Mouse (Mus musculus) macrophage (primary cell): ENCODE results near the gene Bcr. TPM values are rescaled to one million over a fixed set of nuclear protein-coding genes. Genes with fewer than 3 reads are reported as not detected.

Source experiments
- H3K27ac ChIP-seq: fragments of 350-480 bp; formaldehyde crosslinking; 2 replicates; pipeline ENCODE4 v1.9.0; 2021
- H3K36me3 ChIP-seq: fragments of 350-480 bp; formaldehyde crosslinking; 2 replicates; pipeline ENCODE4 v1.9.0; 2021; ENCODE audit errors: inconsistent target
- H3K4me3 ChIP-seq: fragments of 350-480 bp; formaldehyde crosslinking; 2 replicates; pipeline ENCODE4 v1.9.0; 2021; ENCODE audit errors: inconsistent target
- H3K79me2 ChIP-seq: fragments of 350-480 bp; formaldehyde crosslinking; 2 replicates; pipeline ENCODE4 v1.9.0; 2021; ENCODE audit errors: inconsistent target
- WGBS: methylation state at CpG from one replicate; pipeline ENCODE4 v1.1.7; 2026; ENCODE audit warnings: inconsistent platforms; ENCODE audit not compliant: missing documents; 5-methylcytosine and 5-hydroxymethylcytosine counted together
- polyA plus RNA-seq: library from polyadenylated mRNA; stranded (reverse); fragments of 250-400 nt; gene quantifications from 3 replicates; pipeline ENCODE4 v1.2.4, GENCODE M21; 2018; ENCODE audit warnings: inconsistent platforms

Bcr gene
- polyA plus RNA-seq, 1 experiment from 2014 or later, result 1.4 TPM

DNA sequence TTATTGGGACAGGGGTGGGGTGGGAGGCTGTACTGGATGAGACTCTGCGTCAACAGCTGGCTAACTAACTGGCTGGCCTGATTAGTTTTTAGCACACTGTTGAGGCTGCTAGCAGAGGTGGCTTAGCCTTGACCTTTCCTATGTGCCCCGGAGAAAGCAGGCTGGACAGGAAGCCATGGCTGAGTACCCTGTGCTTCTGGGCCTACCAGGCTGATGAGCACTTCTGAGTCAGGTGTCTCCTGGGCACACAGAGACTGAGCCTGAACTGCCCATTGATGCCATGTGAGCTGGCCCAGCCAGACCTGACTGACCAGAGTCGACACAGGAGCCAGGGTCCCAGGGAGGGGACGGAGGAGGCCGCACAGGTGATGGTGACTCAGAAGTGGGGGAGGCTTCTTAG lies 90.0 kb downstream of the Bcr start:
- Histone ChIP-seq H3K27ac (no peak overlapping the region), H3K36me3 (no peaks in the 10 kb centered on the region), H3K79me2 (no peaks in the 10 kb centered on the region), H3K4me3 (no peak overlapping the region)
- 96% methylated on average over 5 of the region's 5 CpGs for WGBS

DNA sequence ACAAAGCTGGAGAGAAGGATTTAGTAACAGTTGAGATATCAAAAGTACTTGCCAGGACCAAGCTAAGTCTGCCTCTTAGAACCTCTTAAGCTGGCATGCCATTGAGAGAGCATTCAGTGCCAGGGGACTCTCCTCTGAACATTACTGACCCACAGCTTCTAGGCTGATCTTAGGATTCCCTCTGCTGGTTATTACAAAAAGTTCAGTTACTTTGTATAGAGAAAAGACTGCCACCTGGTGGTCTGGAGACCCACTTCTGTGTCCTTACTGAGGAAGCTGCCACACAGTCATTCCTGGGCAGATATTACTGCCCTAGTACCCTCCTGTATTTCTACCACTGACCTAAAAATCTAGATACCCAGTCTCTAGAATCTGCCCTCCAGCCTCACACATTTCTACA lies 90.9 kb downstream of the Bcr start:
- Histone ChIP-seq H3K4me3 (no peak overlapping the region), H3K79me2 (no peaks in the 10 kb centered on the region), H3K27ac (no peak overlapping the region), H3K36me3 (no peaks in the 10 kb centered on the region)

DNA sequence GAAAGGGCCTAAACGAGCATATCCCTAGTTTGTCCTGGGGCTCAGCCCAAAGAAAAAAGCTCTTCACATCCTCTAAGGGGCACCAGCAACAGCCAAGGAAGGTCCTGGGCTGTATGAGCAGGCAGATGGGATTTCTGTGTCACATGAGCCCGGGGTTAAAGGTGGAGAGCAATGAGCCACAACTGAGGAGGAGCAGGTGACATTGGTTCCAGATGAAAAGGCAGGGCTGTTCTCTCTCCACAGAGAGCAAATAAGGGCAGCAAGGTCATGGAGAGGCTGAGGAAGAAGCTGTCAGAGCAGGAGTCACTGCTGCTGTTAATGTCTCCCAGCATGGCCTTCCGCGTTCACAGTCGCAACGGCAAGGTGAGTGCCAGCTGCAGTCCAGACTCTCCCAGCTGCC lies 96.4 kb downstream of the Bcr start:
- WGBS, result 94% methylated on average over 6 of the region's 6 CpGs

DNA sequence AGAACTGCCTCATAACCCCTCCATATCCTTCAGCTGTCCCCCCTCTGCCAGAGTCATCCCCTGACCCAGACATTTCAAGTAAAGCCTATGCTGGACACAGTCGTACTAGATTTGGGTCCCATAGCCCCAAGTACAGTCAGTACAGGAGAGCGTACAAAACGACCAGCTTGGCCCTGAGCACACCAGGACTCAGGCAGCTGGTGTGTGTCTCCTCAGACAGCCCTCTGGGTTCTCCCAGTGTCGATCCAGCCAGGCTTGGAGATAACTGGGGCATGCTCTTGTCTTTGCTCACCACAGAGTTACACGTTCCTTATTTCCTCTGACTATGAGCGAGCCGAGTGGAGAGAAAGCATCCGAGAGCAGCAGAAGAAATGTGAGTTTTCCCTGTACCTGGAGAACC lies 97.3 kb downstream of the Bcr start:
- WGBS, result 94% methylated on average over 8 of the region's 8 CpGs
- H3K4me3 ChIP-seq, result no peak overlapping the region

More for the DNA sequence above, 96.4 kb downstream of the Bcr start:
- H3K4me3 ChIP-seq, result no peak overlapping the region
- H3K36me3 ChIP-seq, result no peaks in the 10 kb centered on the region
- no peaks in the 10 kb centered on the region for H3K79me2 ChIP-seq
- no peak overlapping the region for H3K27ac ChIP-seq

DNA sequence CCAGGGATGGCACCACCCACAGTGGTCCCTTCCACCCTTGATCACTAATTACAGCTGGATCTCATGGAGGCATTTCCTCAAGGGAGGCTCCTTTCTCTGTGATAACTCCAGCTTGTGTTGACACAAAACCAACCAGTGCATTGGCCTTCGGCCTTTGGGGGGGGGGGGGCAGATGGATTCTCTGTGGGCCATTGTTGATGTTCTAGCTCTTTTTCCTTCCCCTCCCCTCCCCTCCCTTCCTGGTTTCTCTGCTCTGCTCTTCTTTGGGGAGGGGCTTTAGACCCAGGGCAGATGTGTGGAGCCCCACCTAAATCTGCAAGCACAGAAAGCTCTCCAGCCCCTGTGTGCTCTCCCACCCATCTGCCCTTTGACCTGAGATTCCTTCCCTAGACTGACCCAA lies 98.0 kb downstream of the Bcr start:
- no peak overlapping the region for H3K27ac ChIP-seq
- H3K79me2 ChIP-seq, result no peaks in the 10 kb centered on the region
- 100% methylated on average over 1 of the region's 1 CpGs for WGBS
- H3K4me3 ChIP-seq, result no peak overlapping the region
- H3K36me3 ChIP-seq, result no peaks in the 10 kb centered on the region

More for the DNA sequence above, 97.3 kb downstream of the Bcr start:
- Histone ChIP-seq H3K79me2 (no peaks in the 10 kb centered on the region), H3K27ac (no peak overlapping the region), H3K36me3 (no peaks in the 10 kb centered on the region)

DNA sequence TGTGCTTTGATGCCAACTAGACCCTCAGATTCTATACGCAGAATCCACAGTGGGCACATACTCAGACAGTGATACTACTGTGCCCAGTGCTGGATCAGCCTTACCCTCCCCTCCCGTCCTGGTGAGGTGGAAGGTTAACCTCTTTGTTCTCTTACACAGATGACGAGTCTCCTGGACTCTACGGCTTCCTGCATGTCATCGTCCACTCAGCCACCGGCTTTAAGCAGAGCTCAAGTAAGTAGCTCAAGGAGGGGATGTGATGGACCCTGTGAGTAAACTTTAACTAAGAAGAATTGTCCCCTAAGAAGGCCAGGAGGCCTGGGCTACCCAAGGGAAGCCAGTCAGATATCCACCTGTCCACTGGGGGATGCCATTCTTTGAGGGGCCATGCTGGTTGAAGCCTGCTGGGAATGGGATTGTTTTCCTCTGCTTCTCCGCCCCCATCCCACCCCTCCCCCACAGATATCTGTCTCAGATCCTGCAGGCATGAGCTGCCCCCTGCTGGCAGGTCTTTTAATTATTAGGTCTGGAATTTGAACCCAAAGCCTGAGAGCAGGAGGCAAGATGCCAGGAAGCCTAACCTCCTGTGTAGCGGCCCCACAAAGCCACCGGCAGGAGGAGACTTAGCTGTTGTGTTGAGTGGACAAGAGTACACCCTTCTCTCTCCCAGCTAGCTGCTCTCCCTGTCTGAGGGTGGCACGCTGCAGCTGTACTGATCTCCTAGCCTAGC lies 99.9 kb downstream of the Bcr start:
- no peak overlapping the region for H3K4me3 ChIP-seq
- no peaks in the 10 kb centered on the region for H3K36me3 ChIP-seq
- WGBS, result 91% methylated on average over 10 of the region's 10 CpGs
- H3K79me2 ChIP-seq, result no peaks in the 10 kb centered on the region
- no peak overlapping the region for H3K27ac ChIP-seq

GRCm38 (mm10) chr10:75165825-75166481 lies 105.6 kb downstream of the Bcr start:
- WGBS, result 70% methylated on average over 10 of the region's 10 CpGs
- no peak overlapping the region for H3K4me3 ChIP-seq
- no peaks in the 10 kb centered on the region for H3K79me2 ChIP-seq
- no peak overlapping the region for H3K27ac ChIP-seq
- H3K36me3 ChIP-seq, result no peaks in the 10 kb centered on the region

GRCm38 (mm10) chr10:75166601-75167000 lies 106.2 kb downstream of the Bcr start:
- H3K79me2 ChIP-seq, result no peaks in the 10 kb centered on the region
- H3K27ac ChIP-seq, result no peak overlapping the region
- no peak overlapping the region for H3K4me3 ChIP-seq
- WGBS, result 94% methylated on average over 4 of the region's 4 CpGs
- H3K36me3 ChIP-seq, result no peaks in the 10 kb centered on the region

DNA sequence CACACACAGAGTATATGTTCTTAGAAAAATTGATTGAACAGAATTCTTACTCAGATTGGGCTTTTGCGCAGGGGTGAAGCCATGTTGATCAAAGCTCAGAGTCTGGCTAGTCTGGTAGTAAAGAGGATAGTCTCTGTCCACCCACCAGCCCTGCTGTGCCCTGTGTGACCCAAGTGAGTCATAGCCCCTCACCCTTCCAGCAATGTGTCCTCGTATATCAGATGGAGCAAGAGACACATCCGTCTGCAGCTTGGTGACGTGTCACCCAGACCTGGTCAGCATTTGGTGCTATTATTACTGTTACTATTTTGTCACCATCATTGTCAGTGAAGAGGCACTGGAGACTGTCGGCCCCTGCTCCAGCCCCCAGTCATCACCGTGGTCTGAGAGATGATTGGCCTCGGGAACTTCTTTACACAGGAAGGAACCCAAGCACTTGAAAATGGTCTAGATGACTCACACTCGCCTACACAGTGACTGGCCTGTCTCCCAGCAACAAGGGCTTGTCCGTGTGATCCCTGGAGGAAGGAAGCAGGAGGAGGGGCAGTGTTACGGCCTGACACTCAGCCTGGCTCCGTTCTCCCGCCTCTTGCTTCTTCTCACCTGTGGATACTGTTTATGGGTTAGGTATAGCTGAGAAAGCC lies 109.9 kb downstream of the Bcr start:
- H3K36me3 ChIP-seq, result no peaks in the 10 kb centered on the region
- no peaks in the 10 kb centered on the region for H3K79me2 ChIP-seq
- 28% methylated on average over 12 of the region's 12 CpGs for WGBS
- H3K27ac ChIP-seq, result no peak overlapping the region
- H3K4me3 ChIP-seq, result no peak overlapping the region

- 99% methylated on average over 8 of the region's 8 CpGs for WGBS
- no peaks in the 10 kb centered on the region for H3K36me3 ChIP-seq
- no peaks in the 10 kb centered on the region for H3K79me2 ChIP-seq
- no peak overlapping the region for H3K4me3 ChIP-seq
- H3K27ac ChIP-seq, result no peak overlapping the region
Measured at GRCm38 (mm10) chr10:75173056-75173455, 112.7 kb downstream of the Bcr start.

- no peak overlapping the region for H3K4me3 ChIP-seq
- no peak overlapping the region for H3K27ac ChIP-seq
- no peaks in the 10 kb centered on the region for H3K79me2 ChIP-seq
- no peaks in the 10 kb centered on the region for H3K36me3 ChIP-seq
- WGBS, result 96% methylated on average over 12 of the region's 12 CpGs
Measured at GRCm38 (mm10) chr10:75173712-75174111, 113.3 kb downstream of the Bcr start.

- Histone ChIP-seq H3K27ac (no peak overlapping the region), H3K79me2 (no peaks in the 10 kb centered on the region), H3K4me3 (no peak overlapping the region), H3K36me3 (no peaks in the 10 kb centered on the region)
- 92% methylated on average over 8 of the region's 8 CpGs for WGBS
Measured at GRCm38 (mm10) chr10:75176494-75176893, 116.1 kb downstream of the Bcr start.

- Histone ChIP-seq H3K4me3 (no peak overlapping the region), H3K27ac (no peak overlapping the region), H3K36me3 (no peaks in the 10 kb centered on the region), H3K79me2 (no peaks in the 10 kb centered on the region)
- WGBS, result 98% methylated on average over 5 of the region's 5 CpGs
Measured at GRCm38 (mm10) chr10:75178911-75179310, 118.5 kb downstream of the Bcr start.

DNA sequence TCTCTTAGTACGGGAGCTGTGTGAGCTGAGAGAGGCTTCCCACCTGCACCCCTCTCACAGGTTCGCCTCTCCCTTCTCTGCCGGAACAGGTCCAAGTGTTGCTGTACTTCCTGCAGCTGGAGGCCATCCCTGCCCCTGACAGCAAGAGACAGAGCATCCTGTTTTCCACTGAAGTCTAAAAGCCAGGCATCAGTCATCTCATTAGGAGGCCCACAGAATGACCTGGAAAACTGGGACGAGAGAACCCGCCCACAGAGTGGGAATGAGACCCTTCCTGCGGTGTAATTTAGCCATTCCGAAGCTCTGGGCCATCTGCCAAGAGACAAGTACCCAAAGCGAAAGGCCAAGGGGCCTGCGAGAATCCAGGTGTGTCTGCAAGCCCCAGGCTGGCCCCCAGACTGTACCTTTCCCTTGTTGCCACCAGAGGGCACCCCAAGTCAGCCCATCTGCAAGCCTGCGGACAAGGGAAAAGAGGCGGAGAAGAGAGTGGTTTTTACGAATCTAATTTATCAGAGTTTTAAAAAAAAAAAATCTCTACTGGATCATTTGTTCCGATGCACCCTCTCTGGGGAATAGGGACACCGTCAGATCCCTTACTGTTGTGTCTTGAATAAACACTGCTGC lies 121.9 kb downstream of the Bcr start:
- H3K36me3 ChIP-seq, result no peaks in the 10 kb centered on the region
- H3K27ac ChIP-seq, result no peak overlapping the region
- 66% methylated on average over 14 of the region's 14 CpGs for WGBS
- no peaks in the 10 kb centered on the region for H3K79me2 ChIP-seq
- no peak overlapping the region for H3K4me3 ChIP-seq

GRCm38 (mm10) chr10:75184826-75185225 lies 124.4 kb downstream of the Bcr start:
- H3K4me3 ChIP-seq, result no peak overlapping the region
- H3K27ac ChIP-seq, result no peak overlapping the region
- WGBS, result 91% methylated on average over 9 of the region's 9 CpGs
- H3K79me2 ChIP-seq, result no peaks in the 10 kb centered on the region
- H3K36me3 ChIP-seq, result no peaks in the 10 kb centered on the region
